Mouse (Mus musculus) embryo, embryonic 9.5 days (tissue): ENCODE results near the gene Hfe.

Experiments used
- DNase-seq: peaks from one replicate; pipeline ENCODE4 v3.0.0-alpha.2; 2017; ENCODE audit errors: extremely low spot score

Gene Hfe

GRCm38 (mm10) chr13:23710374-23711089 is at the start of gene Hfe:
TSS of gene Hfe (minus strand) at chr13:23710854.
- peak; percentile 59 for DNase-seq

- no peak for DNase-seq
These were observed 49.2 kb upstream of the Hfe start for GRCm38 (mm10) chr13:23759916-23760239.

GRCm38 (mm10) chr13:23759251-23759771 is 48.7 kb upstream of the Hfe start:
- no peak for DNase-seq

- no peak for DNase-seq
These were observed 47.3 kb upstream of the Hfe start for GRCm38 (mm10) chr13:23757921-23758320.

GRCm38 (mm10) chr13:23757211-23757773 is 46.6 kb upstream of the Hfe start:
- DNase-seq: peak; percentile 79

GRCm38 (mm10) chr13:23756790-23757189 is 46.1 kb upstream of the Hfe start, which contains the start of gene Hist1h4b:
TSS of gene Hist1h4b (plus strand) at chr13:23757013.
- peak; percentile 97 for DNase-seq

DNA sequence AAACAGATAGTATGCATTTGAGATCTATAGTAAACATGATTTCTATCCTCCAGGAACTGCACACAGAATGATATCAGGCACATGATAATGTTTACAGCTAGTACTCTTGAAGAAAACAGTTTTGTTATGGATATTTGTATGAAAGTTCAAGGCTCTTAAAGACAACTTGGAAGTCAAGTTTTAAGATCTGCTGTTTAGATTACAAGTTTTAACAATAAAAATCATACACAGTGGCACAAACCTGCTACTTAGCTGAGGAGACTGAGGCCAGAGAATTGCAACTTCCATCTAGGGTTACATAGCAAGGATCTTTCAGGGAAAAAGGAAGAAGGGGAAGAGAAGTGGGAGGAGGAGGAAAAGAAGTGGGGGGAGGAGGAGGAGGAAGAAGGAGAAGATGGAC is 44.3 kb upstream of the Hfe start:
- DNase-seq: no peak

DNA sequence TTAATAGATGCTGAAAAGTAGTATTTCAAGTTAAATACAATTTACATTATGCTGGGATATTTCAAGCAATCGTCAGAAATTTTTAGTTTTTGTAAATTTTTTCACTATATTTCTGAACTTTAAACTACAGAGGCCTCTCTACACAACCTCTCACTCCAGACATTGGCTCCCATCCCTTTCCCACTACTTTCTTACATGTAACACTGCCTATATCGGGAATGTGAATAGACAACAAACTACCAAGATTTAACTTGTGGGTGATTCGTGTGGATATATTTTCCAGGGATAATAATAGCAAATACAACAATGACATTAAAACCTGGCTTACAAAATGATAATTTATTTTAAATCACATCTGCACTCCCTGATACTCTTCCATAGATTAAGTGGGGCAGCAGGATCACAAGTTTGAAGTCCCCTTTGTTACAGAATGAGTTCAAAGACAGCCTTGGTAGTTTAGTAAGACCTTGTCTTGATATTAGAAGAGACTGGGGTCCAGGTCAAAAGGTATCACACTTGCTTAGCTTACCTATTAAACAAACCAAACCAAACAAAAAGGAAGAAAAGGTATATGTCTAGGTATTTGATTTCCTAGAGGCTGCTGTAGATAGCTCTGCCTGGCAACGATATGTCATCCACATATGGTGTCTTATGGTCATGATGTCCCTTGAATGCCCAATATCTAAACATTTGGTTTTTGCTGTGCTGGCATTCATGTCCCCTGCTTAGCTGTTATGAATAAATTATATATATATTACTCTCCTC is 42.8 kb upstream of the Hfe start:
- peak; percentile 40 for DNase-seq

DNA sequence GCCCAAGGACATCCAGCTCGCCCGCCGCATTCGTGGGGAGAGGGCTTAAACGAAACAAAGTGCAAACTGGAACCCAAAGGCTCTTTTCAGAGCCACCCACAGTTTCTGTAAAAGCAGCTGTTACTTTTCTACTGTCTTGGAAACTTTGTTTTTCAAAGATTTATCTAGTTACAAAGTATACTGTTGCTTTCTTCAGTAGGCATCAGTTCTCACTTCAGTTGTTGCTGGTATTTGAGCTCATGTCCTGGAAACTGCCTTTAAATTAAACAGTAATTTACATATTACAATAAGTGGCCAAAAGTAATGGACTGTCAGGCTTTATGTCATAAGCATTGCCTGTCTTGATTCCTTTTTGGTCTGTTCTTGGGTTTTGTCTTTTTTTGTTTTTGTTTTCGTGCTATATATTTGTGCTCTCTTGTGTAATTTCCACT is 42.1 kb upstream of the Hfe start:
- peak; percentile 65 for DNase-seq

- peak; percentile 90 for DNase-seq
These were observed 41.5 kb upstream of the Hfe start, which contains the start of gene Hist1h3b for GRCm38 (mm10) chr13:23752067-23752741. TSS of gene Hist1h3b (plus strand) at chr13:23752267.

DNA sequence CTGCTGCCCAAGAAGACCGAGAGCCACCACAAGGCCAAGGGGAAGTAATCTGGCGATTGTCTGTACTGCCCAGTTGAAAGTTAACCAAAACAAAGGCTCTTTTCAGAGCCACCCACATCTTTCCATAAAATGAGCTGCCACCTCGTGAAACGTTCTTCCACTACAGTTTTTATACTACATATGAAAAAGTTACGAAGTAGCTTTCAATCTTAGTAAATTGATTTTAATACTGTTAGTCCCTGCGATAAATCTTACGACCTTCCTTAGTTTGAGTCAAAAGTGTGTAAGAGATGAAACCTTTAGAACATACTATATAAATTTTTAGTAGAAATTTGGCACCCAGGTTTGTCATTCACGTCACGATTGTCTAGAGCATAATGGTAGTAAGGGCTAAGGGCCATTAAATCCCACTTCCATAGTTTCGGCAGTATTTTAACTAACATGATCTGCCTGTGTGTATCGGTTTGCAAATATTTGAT is 40.9 kb upstream of the Hfe start:
- DNase-seq: peak; percentile 74

DNA sequence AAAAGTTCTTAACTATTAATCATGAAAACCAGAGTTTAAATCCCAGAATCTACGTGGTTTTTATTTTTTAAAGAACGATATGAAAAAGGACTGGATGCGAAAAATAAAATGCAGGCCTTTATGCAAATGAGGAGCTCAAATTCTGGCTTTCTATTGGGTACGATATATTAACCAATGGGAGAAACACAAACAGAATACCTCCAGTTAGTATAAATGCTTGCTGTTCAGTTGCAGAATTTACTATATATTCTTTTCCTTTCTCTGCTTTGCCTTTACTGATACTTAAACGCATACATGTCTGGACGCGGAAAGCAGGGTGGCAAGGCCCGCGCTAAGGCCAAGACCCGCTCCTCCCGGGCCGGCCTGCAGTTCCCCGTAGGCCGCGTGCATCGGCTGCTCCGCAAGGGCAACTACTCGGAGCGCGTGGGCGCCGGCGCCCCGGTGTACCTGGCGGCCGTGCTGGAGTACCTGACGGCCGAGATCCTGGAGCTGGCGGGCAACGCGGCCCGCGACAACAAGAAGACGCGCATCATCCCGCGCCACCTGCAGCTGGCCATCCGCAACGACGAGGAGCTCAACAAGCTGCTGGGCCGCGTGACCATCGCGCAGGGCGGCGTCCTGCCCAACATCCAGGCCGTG is 40.3 kb upstream of the Hfe start, which contains the start of gene Hist1h2ab:
Gene Hist1h2ab (plus strand): TSS at position 288 of the 639 bp plus-strand sequence.
- peak; percentile 91 for DNase-seq

- DNase-seq: no peak
These were observed 39.0 kb upstream of the Hfe start for GRCm38 (mm10) chr13:23749563-23750121.

- DNase-seq: peak; percentile 68
These were observed 37.2 kb upstream of the Hfe start for GRCm38 (mm10) chr13:23747892-23748288.

- peak; percentile 72 for DNase-seq
These were observed 36.6 kb upstream of the Hfe start for GRCm38 (mm10) chr13:23747081-23747891.

GRCm38 (mm10) chr13:23746201-23747080 is 35.8 kb upstream of the Hfe start, which contains the start of gene Hist1h2bb:
TSS of gene Hist1h2bb (plus strand) at chr13:23746734.
- peak; percentile 93 for DNase-seq

GRCm38 (mm10) chr13:23745381-23746161 is 34.9 kb upstream of the Hfe start, which contains the start of gene Hist1h3c:
TSS of gene Hist1h3c (minus strand) at chr13:23745602.
- DNase-seq: peak; percentile 91
